Mouse (Mus musculus): ENCODE measurements around the gene Tdo2. TPM values are rescaled to one million over a fixed set of nuclear protein-coding genes. Genes with fewer than 3 reads are reported as not detected.

Tdo2 gene
- polyA plus RNA-seq, 1 experiment from 2014 or later = 0.09 TPM

GRCm38 (mm10) chr3:81916030-81916686 lies 59.8 kb downstream of the Tdo2 start:
- no peaks in the 10 kb centered on the region for H3K36me3 ChIP-seq
- H3K4me1 ChIP-seq = no peaks in the 10 kb centered on the region
- ATAC-seq (ENCODE audit: insufficient number of reproducible peaks, low FRiP score, low TSS enrichment, low read depth) = no peak
- no peak overlapping the region for H3K27ac ChIP-seq
- no peaks in the 10 kb centered on the region for H3K9me3 ChIP-seq
- no peak overlapping the region for H3K9ac ChIP-seq
- H3K27me3 ChIP-seq = no peaks in the 10 kb centered on the region
- no peak overlapping the region for H3K4me2 ChIP-seq
- no peak overlapping the region for H3K4me3 ChIP-seq
- 78% methylated on average over 5 of the region's 5 CpGs for WGBS

- Histone ChIP-seq H3K27ac (no peak overlapping the region), H3K27me3 (no peaks in the 10 kb centered on the region), H3K9ac (no peak overlapping the region), H3K4me1 (no peaks in the 10 kb centered on the region), H3K9me3 (no peaks in the 10 kb centered on the region), H3K4me3 (no peak overlapping the region), H3K36me3 (no peaks in the 10 kb centered on the region), H3K4me2 (no peak overlapping the region)
- 60% methylated on average over 6 of the region's 6 CpGs for WGBS
- no peak for ATAC-seq (ENCODE audit: insufficient number of reproducible peaks, low FRiP score, low TSS enrichment, low read depth)
Measured at GRCm38 (mm10) chr3:81910286-81911036, 65.5 kb downstream of the Tdo2 start.

Other genes with a start within 250 kb of the Tdo2 start
- 12.1 and 13.8 TPM in 2 replicates for gene Ctso, start 43.6 kb downstream of the Tdo2 start, polyA plus RNA-seq (2015; fragmentation: Nextera tagmentation; extraction: Ambion mirVana)
- gene Asic5, start 6.1 kb upstream of the Tdo2 start, polyA plus RNA-seq (2015; fragmentation: Nextera tagmentation; extraction: Ambion mirVana) = not detected in 2 replicates
- gene Gucy1b1, start 98.5 kb upstream of the Tdo2 start, polyA plus RNA-seq (2015; fragmentation: Nextera tagmentation; extraction: Ambion mirVana) = 11.2 and 13.0 TPM in 2 replicates
- gene Gucy1a1, start 169.6 kb upstream of the Tdo2 start, polyA plus RNA-seq (2015; fragmentation: Nextera tagmentation; extraction: Ambion mirVana) = 14.1 and 15.1 TPM in 2 replicates